Mouse (Mus musculus): ENCODE measurements around the gene Slc25a17.

DNA sequence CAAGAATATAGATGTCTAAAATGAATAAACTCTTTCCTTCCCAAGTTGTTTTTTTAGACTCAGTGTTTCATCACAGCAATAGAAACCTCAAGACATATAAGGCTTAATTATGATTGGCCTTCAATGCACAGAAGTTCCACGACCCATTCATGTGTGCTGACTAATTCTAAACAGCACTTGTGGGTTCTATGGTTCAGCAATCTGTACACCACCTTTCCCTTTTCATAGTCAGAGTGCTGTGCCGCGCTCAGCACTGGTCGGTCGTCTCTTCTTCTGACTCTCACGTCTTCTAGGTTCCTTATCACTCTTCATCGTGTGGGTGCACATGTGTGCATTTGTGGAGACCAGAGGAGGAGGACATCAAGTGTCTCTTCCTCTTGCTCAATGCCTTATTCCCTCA lies 52.6 kb downstream of the Slc25a17 start:
- TF ChIP-seq CTCF (IDR thresholded peaks at IDR 0.05; ENCODE audit: control insufficient read depth, insufficient read depth, low read length): no peak
- no peak for TF ChIP-seq POLR2A (IDR thresholded peaks at IDR 0.05; ENCODE audit: borderline replicate concordance, control insufficient read depth, low read depth, low read length)
